Mouse (Mus musculus) frontal cortex, adult (tissue): ENCODE measurements around the gene Gm10073.
"Not testable (repeated sequence)": the region's sequence is repeated elsewhere in the genome, so short reads cannot be mapped to it uniquely, and the experiment has no call there.

Experiments used
- ATAC-seq: cut with Nextera tagmentation; 2 replicates; pipeline ENCODE4 v1.9.2; 2017; ENCODE audit warnings: mild to moderate bottlenecking, moderate library complexity, mixed read lengths; ENCODE audit not compliant: low TSS enrichment

Gene Gm10073

DNA sequence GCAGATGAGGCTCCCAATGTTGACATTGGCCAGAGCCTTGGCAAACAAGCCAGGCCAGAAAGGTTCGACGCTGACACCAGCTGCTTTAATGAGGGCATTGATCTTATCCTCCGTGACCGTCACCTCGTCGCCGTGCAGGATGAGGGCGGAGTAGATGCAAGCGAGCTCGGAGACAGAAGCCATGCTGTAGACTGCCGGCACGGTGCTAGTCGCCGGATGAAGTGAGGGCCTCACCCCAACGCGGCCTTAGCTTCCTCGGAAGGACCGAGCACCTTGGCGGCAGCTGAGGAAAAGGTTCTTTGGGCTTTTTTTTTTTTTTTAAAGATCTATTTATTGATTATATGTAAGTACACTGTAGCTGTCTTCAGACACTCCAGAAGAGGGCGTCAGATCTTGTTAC is at the start of gene Gm10073:
Gene Gm10073, minus strand, starts transcription at position 294 of the 400 bp plus-strand sequence.
- not testable (repeated sequence) for ATAC-seq

GRCm38 (mm10) chr8:106623016-106623415 is 49.8 kb upstream of the Gm10073 start:
- ATAC-seq = no peak

DNA sequence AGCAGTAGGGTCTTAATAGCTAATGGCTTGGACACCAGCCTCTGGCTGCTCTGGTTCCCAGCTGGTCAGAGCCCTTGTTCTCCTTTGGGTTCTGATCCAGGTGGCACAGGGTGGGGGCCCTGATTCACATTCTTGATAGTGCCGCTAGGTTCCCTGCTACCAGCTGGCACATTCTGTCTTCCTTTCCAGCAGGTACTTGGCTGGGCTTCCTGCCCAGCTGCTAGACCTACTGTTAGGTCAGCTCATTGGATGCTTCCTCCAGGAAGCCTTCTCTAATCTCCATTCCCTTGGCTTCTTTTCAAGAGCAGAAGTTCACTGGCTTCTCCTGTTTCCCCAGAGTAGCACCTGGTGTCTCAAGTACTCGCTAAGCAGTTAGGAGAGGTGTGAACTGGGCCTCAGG is 47.2 kb upstream of the Gm10073 start:
- no peak for ATAC-seq

DNA sequence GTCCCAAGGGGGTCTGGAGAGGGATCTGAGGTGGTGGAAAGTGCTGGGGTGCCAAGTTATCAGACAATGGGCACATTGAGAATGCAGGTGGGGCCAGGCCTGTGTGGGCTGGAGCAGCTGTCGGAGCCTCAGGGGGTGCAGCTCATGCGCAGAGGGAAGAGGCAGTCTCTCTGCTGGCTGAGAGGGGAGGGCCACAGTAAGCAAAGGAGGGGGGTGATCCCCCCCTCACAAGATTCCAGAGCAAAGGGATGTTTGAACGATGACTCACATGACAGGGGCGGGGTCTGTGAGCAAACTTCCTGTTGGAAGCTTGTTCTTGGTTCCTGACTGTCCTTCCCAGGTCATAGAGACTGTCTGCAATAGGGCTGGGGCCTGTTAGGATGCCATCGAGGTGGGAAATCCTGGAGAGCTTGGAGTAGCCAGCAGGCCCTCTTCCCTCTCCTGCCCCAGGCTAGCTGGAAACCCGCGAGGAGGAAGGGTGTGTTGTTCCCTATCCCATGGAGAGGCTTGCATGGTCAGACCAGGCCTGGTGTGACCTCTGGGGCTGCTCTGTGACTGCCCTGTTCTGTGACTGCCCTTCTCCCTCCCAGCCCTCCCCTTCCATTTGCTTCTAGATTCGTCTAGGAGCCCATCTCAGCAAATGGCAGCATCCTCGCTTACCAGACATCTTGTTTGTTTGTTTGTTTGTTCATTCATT is 46.4 kb upstream of the Gm10073 start:
- ATAC-seq = no peak

- ATAC-seq = no peak
Observed at GRCm38 (mm10) chr8:106618324-106618723, 45.1 kb upstream of the Gm10073 start.

- no peak for ATAC-seq
Observed at GRCm38 (mm10) chr8:106617865-106618264, 44.6 kb upstream of the Gm10073 start.

GRCm38 (mm10) chr8:106617196-106617595 is 43.9 kb upstream of the Gm10073 start:
- no peak for ATAC-seq

GRCm38 (mm10) chr8:106616679-106617078 is 43.4 kb upstream of the Gm10073 start:
- ATAC-seq = no peak

DNA sequence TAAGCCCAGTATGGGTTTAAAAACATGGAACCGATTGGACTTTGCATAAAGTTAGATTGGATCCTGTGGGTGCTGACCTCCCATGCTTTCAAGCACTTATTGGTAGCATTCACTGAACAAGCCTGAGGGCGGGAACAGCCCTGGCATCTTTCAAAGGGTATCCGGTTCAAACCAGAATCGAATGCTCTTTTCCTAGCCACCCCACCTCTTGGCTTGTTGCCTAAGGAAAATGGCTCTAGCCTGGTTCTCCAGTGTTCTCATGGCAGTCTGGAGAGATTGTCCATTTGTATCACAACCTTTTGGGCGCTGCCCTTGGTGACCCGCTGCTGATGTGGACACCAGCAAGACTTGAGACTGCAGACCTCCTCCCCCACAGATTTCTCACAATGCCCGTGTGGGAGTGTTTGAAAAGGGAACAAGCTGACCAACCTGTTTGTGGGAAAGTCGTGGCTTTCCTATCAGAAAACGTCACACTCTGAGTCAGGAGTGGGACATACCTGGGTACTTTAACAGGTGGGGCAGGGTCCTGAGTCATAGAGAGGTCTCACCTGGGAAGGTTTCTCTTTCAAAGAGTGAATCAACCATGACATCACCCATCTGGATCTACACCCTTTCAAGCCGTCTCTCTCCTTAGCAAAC is 42.5 kb upstream of the Gm10073 start:
- no peak for ATAC-seq

DNA sequence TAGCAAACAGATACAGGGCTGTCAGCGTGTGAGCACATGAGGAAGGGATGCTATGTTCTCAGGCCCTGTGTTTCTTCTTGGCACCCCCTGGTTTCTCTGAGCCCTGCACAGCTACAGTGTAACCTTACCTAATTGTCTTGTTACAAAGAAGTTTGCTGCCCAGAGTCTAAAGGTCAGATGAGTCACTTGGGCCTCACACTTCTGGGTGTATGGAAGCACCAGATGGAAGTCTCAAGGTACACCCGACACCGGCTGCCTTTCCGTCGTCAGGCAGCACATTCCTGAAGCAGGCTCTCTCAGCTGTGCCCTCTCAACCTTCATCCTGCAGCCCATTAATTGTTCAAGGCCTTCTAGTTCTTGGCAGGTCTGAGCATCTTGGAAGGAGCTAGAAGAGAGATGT is 41.4 kb upstream of the Gm10073 start:
- ATAC-seq = no peak

DNA sequence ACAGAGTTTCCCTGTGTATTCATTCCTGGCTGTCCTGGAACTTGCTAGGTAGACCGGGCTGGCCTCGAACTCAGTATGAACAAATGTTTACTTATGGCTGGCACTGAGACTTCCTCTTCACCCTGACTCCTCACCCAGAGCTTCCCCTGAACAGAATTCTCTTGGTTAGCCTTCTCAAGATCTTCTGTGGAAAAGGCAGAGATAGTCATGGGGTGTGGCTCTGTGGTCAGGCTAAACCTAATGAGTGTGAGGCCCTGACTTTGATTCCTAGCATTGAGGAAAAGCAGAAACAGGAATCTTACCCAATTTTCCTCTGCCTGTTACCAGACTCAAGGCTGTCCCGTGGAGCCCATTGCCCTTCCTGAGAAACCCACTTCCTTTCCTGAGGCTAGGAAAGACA is 38.8 kb upstream of the Gm10073 start:
- no peak for ATAC-seq

- no peak for ATAC-seq
Observed at GRCm38 (mm10) chr8:106610958-106611640, 37.8 kb upstream of the Gm10073 start.

- no peak for ATAC-seq
Observed at GRCm38 (mm10) chr8:106609076-106609903, 36.0 kb upstream of the Gm10073 start.

DNA sequence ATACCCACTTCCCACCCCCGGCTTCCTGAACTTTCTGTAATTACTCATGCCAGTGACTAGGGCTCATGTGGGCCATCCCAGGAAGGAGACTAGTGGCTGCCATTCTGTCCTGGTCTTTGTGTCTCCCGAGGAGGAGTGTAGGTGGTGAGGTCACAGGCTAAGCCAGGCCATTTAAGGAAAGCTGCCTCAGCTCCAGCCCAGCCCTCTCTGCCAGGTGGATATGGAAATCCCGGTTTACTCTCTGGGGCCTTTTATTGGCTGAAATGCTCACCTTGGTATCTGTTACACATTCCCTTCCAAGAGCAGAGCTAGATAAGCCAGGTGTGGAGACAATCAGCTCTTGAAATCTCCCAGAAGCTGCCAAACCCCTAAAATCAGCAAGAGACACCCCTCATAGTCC is 35.2 kb upstream of the Gm10073 start:
- ATAC-seq = no peak

- not testable (repeated sequence) for ATAC-seq
Observed at GRCm38 (mm10) chr8:106607783-106608182, 34.5 kb upstream of the Gm10073 start.

DNA sequence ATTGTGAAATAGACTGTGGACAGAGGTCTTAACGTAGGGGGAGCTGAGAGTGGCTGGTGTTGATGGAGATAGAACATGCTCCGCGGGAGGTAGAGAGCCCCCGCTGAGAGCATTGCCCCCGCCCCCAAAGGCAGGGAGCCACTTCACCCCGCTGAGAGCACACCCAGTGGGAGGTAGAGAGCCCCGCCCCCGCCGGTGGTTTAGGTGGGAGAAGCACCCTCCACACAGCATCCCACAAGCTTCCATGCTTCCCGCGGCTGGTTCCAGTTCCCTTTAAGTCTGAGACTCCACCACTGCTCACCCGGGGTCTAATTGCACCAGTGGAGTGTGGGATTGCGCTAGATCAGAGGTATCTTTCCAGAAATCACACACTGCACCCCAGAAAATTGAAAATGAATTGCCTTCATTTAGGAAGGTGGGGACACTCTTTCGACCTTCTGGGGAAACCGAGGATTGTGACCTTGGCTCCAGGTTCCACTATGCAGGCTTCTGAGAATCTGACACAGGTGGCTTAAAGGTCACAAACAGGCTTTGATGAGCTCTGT is 33.4 kb upstream of the Gm10073 start:
- ATAC-seq = no peak

- ATAC-seq = no peak
Observed at GRCm38 (mm10) chr8:106606121-106606520, 32.9 kb upstream of the Gm10073 start.

GRCm38 (mm10) chr8:106605657-106606056 is 32.4 kb upstream of the Gm10073 start:
- ATAC-seq = no peak

DNA sequence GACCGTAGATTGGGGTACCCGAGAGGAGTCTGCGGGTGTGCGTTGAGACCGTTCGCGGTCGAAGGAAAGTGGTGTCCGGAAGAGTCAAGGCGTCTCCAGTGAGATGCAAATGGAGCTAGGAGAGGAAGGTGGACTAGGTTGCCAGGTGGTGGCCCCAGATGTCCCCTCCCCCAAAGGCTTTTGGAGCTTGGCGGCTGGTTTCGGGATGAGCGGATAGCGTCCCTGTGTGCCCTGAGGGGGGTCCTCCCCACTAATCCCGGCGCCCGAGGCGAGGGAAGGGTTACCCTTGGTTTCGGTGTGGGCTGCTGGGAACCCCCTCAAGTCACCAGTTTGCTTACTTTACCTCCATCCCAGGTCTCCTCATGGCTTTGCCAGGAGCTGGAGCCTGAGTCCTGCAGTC is 30.7 kb upstream of the Gm10073 start:
- ATAC-seq = no peak

- peak; percentile 57; the same call in 1 of the 2 replicates for ATAC-seq
Observed at GRCm38 (mm10) chr8:106603131-106603819, 30.0 kb upstream of the Gm10073 start, which contains the start of gene Cdh1. Cdh1 (plus strand) TSS chr8:106603351.
